Mouse (Mus musculus) erythroblast, embryonic 14.5 days (primary cell): ENCODE measurements around the gene Pom121. TPM values are rescaled to one million over a fixed set of nuclear protein-coding genes. Genes with fewer than 3 reads are reported as not detected.

Experiments
- H3K27me3 ChIP-seq: 2 replicates; pipeline ENCODE4 v1.6.1; 2012; ENCODE audit warnings: inconsistent platforms; ENCODE audit not compliant: control insufficient read depth
- H3K36me3 ChIP-seq: 2 replicates; pipeline ENCODE4 v1.6.1; 2012; ENCODE audit warnings: mild to moderate bottlenecking, inconsistent platforms; ENCODE audit not compliant: control insufficient read depth
- H3K4me1 ChIP-seq: 2 replicates; pipeline ENCODE4 v1.6.1; 2012; ENCODE audit warnings: inconsistent platforms; ENCODE audit not compliant: control insufficient read depth
- H3K4me3 ChIP-seq: replicated peaks from 2 replicates; pipeline ENCODE3; 2012; ENCODE audit warnings: moderate library complexity, mild to moderate bottlenecking, inconsistent platforms
- H3K9me3 ChIP-seq: 2 replicates; pipeline ENCODE4 v1.6.1; 2012; ENCODE audit warnings: low read length, inconsistent platforms, mixed read lengths; ENCODE audit not compliant: control insufficient read depth
- GATA1 ChIP-seq: IDR thresholded peaks from 2 replicates; pipeline ENCODE4 v1.6.1; 2012; ENCODE audit warnings: low read length, inconsistent platforms, mixed read lengths
- TAL1 ChIP-seq: IDR thresholded peaks from 3 replicates; pipeline ENCODE4 v1.6.1; 2012; ENCODE audit warnings: low read length, inconsistent platforms, mixed read lengths
- polyA plus RNA-seq: library from polyadenylated mRNA; stranded (reverse); fragments of >175 nt; gene quantifications from 2 replicates; pipeline ENCODE4 v1.2.3, GENCODE M21; 2012

Pom121 gene
- polyA plus RNA-seq, 1 experiment: 6.6 TPM

DNA sequence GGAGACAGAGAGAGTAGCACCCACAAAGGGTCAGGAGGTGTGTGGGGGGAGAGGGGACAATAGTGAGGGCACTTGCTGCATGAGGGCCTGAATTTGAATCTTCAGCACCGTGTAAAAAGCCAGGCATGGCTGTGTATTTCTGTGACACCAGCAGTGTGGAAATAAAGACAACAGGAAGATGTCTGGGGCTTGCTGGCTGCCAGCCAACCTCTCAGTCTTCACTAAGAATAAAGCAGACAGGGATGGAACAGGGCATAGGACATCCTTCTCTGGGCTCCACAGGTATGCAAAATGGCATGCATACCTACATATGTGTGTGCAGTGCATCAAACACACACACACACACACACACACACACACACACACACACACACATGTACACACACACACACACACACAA, 38.3 kb downstream of the Pom121 start:
- no peaks in the 10 kb centered on the region for H3K4me1 ChIP-seq
- no peaks in the 10 kb centered on the region for H3K36me3 ChIP-seq
- TF ChIP-seq GATA1 (no peak), TAL1 (no peak)
- peaks cover 14% of the 10 kb centered on the region for H3K27me3 ChIP-seq
- H3K4me3 ChIP-seq: no peak overlapping the region
- peaks cover 3% of the 10 kb centered on the region; the same call in 1 of the 2 replicates for H3K9me3 ChIP-seq

DNA sequence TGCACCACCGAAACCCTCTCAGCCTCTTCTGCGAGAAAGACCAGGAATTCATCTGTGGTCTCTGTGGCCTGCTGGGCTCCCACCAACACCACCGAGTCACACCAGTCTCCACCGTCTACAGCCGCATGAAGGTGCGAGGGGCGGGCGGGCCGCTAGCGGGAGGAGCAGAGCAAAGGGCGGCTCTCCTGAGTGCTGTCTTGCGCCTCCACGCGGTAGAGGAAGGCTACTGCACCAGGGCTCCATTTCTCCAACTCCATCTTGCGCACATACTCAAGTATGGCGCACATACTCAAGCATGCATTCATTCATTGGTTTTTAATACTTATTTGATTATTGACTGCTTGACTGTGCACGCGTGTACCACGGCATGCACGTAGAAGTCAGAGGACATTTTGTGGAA, 40.8 kb downstream of the Pom121 start:
- Histone ChIP-seq H3K36me3 (no peaks in the 10 kb centered on the region), H3K4me1 (no peaks in the 10 kb centered on the region), H3K4me3 (no peak overlapping the region), H3K27me3 (peaks cover 14% of the 10 kb centered on the region), H3K9me3 (peaks cover 3% of the 10 kb centered on the region; the same call in 1 of the 2 replicates)
- no peak for TF ChIP-seq GATA1
- TF ChIP-seq TAL1: no peak

DNA sequence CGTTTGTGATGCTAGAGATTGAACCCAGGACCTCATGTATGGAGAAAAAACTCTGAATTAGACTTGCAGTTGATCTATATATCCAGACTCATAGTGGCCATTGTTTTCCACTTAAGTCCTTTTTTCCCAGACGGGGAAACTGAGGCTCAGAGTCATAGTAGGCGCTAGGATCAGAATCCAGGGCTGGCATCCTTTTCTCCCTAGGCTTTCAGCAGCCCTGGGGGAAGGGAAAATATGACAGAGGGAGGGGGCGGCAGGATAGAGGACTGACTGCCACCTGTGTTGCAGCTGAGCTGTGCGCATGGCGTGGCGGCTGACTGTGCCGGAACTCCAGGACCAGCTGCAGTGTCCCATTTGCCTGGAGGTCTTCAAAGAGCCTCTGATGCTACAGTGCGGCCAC, 41.4 kb downstream of the Pom121 start, which contains the start of gene Trim50:
Gene Trim50, plus strand, starts transcription at position 301 of the 400 bp plus-strand sequence.
- TF ChIP-seq TAL1: no peak
- no peak for TF ChIP-seq GATA1

DNA sequence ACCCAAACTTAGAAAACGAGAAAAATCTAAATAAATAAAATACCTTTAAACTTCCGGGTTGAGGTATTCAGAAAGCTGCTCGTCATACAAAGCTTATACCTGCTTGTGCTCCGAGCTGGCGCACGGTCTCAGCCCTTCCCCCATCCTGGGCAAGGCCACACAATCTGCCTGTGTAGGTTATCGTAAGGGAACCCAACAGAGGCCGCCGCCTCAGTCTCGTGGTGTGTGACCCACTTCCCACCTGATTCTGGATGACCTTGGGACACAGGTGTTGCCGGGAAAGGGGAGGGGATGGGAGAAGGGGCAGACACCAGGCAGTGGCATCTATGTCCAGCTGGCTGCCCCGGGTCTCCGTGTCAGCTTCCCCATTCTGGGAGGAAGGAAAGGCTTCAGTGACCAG, 42.7 kb downstream of the Pom121 start:
- Histone ChIP-seq H3K4me1 (no peaks in the 10 kb centered on the region), H3K4me3 (no peak overlapping the region)
- TF ChIP-seq TAL1 (no peak), GATA1 (no peak)

More for the DNA sequence above, 41.4 kb downstream of the Pom121 start, which contains the start of gene Trim50:
- no peaks in the 10 kb centered on the region for H3K36me3 ChIP-seq
- no peaks in the 10 kb centered on the region for H3K4me1 ChIP-seq
- H3K9me3 ChIP-seq: peaks cover 3% of the 10 kb centered on the region; the same call in 1 of the 2 replicates
- peaks cover 14% of the 10 kb centered on the region for H3K27me3 ChIP-seq
- no peak within 1 kb of the TSS for H3K4me3 ChIP-seq

DNA sequence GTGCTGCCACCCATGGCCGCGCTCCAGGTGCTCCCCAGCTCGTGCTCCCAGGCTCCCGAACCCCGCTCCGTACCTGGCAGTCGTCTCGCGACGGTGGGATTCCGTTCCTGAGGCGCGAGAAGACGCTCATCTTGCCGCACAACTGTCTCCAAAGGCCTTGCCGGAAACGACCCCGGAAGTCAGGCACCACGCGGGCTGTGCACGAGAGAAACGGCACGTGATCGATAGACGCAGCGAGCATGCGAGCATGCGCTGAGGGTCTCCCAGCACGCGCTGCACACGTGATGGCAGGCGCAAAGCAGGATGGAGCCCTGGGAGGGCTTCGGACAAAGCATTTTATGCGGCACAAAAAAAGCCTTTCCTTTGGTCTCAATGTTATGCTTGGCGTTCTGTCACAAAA, 44.5 kb downstream of the Pom121 start, which contains the start of gene Fkbp6:
Gene Fkbp6, minus strand, starts transcription at position 183 of the 400 bp plus-strand sequence.
- Histone ChIP-seq H3K27me3 (peaks cover 14% of the 10 kb centered on the region), H3K36me3 (no peaks in the 10 kb centered on the region), H3K9me3 (no peaks in the 10 kb centered on the region), H3K4me3 (no peak within 1 kb of the TSS), H3K4me1 (peaks cover 2% of the 10 kb centered on the region)
- no peak for TF ChIP-seq GATA1

More for the DNA sequence above, 42.7 kb downstream of the Pom121 start:
- H3K36me3 ChIP-seq: no peaks in the 10 kb centered on the region
- peaks cover 14% of the 10 kb centered on the region for H3K27me3 ChIP-seq
- H3K9me3 ChIP-seq: no peaks in the 10 kb centered on the region

DNA sequence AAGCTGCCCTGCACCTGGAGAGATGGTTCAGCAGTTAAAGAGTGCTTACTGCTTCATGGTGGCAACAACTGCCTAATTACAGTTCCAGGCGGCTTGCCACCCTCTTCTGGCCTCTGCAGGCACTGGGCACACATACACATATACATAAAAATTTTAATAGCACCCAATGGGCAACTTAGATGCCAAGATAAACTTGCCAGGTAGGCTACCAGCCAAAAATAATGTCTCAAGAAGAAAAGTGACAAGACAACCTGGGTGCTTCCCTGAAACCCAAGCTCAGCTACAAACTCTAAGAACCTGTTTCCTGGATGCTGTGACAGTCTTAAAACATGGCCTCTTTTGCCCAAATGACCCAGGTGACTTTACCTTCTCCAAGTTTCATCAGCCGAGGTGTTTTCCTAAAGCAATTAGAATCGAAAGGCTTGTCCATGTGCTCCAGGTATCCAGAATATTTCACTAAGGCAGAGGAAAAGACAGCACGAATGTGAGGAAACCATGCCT, 46.8 kb downstream of the Pom121 start:
- H3K4me1 ChIP-seq: peaks cover 2% of the 10 kb centered on the region
- no peak for TF ChIP-seq GATA1
- no peak for TF ChIP-seq TAL1
- H3K27me3 ChIP-seq: peaks cover 2% of the 10 kb centered on the region; the same call in 1 of the 2 replicates
- H3K9me3 ChIP-seq: no peaks in the 10 kb centered on the region
- H3K4me3 ChIP-seq: no peak overlapping the region
- no peaks in the 10 kb centered on the region for H3K36me3 ChIP-seq

DNA sequence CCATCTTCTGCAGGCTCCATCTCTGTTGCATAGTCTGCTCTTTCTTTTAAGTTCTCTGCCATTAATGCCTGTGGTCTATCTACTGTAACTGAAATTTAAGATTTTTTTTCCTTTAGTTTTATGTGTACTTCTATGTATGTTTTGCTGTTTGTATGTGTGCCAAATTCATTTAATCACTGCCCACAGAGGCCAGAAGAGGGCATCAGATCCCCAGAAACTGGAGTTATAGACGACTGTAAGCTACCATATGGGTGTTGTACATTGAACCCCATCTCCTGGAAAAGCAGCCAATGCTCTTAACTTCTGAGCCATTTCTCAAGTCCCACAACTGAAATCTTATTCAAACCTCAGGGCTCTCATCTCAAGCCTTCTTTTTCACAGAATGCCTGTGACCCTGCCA, 47.9 kb downstream of the Pom121 start:
- Histone ChIP-seq H3K4me3 (no peak overlapping the region), H3K4me1 (peaks cover 2% of the 10 kb centered on the region), H3K27me3 (no peaks in the 10 kb centered on the region), H3K36me3 (no peaks in the 10 kb centered on the region), H3K9me3 (no peaks in the 10 kb centered on the region)
- TF ChIP-seq GATA1 (no peak), TAL1 (no peak)

DNA sequence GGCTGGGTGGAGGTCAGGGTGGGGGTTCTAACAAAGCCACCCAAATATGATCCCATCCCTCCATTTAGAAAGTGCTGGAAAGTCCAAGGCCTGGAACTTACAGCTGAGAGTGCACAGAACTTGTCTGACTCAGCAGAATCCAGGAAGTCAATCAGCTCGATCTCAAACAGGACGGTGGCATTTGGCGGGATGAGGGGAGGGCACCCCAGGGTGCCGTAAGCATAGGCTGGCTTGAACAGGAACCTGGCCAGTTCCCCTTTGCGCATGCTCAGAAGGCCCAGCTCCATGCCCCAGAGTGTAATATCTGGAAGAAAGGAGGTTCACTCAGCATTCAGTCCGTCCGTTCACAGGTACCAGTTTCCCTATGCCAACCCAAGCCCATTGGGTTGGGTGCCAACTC, 48.4 kb downstream of the Pom121 start:
- no peaks in the 10 kb centered on the region for H3K27me3 ChIP-seq
- peaks cover 2% of the 10 kb centered on the region for H3K4me1 ChIP-seq
- H3K36me3 ChIP-seq: no peaks in the 10 kb centered on the region
- H3K4me3 ChIP-seq: no peak overlapping the region
- H3K9me3 ChIP-seq: no peaks in the 10 kb centered on the region
- TF ChIP-seq GATA1 (no peak), TAL1 (no peak)

DNA sequence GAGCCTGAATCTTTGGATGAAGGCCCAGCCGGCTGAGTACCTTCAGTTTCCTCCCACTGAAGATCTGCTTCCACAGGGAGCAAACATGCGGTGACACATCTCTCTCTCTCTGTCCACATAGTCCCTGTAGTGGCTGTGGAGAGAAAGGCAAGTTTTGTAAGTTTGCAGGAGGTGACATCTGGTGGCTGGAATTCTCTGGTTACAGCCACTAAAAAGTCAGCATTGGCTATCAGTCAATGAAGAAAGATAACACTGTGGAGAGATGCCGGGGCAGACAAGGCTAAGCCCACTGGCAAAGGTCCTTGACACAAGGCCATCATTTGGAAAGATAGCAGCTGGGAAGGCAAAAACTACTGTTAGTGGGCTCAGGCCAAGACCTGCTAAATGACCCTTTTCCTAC, 56.8 kb downstream of the Pom121 start:
- no peak for TF ChIP-seq TAL1
- no peak for TF ChIP-seq GATA1
- Histone ChIP-seq H3K4me3 (no peak overlapping the region), H3K4me1 (no peaks in the 10 kb centered on the region; the same call in 1 of the 2 replicates), H3K27me3 (no peaks in the 10 kb centered on the region), H3K9me3 (no peaks in the 10 kb centered on the region), H3K36me3 (no peaks in the 10 kb centered on the region)

DNA sequence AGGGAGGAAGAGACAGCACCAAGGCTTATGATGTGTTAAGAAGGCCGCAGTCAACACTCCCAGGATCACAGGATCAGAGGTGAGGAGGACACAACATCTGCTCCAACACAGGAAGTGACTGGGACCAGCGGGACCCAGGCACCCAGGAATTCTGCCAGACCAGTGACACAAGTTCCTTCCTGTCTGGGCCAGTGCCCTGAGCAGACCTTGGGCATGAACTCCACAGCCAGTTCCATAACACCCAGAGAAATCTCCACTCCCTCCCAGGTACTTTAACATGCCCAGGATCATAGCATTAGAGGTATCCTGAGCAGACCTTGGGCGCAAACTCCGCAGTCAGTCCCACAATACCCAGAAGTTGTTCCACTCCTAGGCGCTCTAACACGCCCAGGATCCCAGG, 63.2 kb downstream of the Pom121 start:
- Histone ChIP-seq H3K4me1 (no peaks in the 10 kb centered on the region), H3K27me3 (no peaks in the 10 kb centered on the region), H3K36me3 (no peaks in the 10 kb centered on the region), H3K4me3 (no peak overlapping the region), H3K9me3 (no peaks in the 10 kb centered on the region)
- TF ChIP-seq TAL1: no peak
- no peak for TF ChIP-seq GATA1
